Mouse (Mus musculus) CH12.LX (cell line): ENCODE data around the gene Perm1.

Experiments used
- CTCF ChIP-seq, 2 experiments: IDR thresholded peaks in 1 of 2; conservative IDR thresholded peaks in 1 of 2; 2 replicates each; pipeline ENCODE4 v1.5.1; 2011 to 2012; ENCODE audit warnings: low read depth in 2 of 2, low read length in 2 of 2, improper control_type of control experiment in 1 of 2, inconsistent platforms in 1 of 2, mild to moderate bottlenecking in 1 of 2, moderate library complexity in 1 of 2
- GABPA ChIP-seq: IDR thresholded peaks from 2 replicates; pipeline ENCODE4 v1.6.1; 2012; ENCODE audit warnings: low read depth, low read length, improper control_type of control experiment, inconsistent platforms; ENCODE audit not compliant: insufficient replicate concordance
- MAX ChIP-seq: IDR thresholded peaks from 2 replicates; pipeline ENCODE4 v1.6.1; 2011; ENCODE audit warnings: low read length, improper control_type of control experiment
- POLR2A ChIP-seq: IDR thresholded peaks from 2 replicates; pipeline ENCODE4 v1.6.1; 2011; ENCODE audit warnings: low read depth, mild to moderate bottlenecking, improper control_type of control experiment, low read length
- USF1 ChIP-seq: IDR thresholded peaks from 2 replicates; pipeline ENCODE4 v1.6.1; 2014; ENCODE audit warnings: low read depth, mild to moderate bottlenecking, inconsistent platforms, low read length, improper control_type of control experiment
- ZKSCAN1 ChIP-seq: IDR thresholded peaks from 2 replicates; pipeline ENCODE4 v1.6.1; 2012; ENCODE audit warnings: low read depth, inconsistent platforms, low read length, improper control_type of control experiment, borderline replicate concordance

DNA sequence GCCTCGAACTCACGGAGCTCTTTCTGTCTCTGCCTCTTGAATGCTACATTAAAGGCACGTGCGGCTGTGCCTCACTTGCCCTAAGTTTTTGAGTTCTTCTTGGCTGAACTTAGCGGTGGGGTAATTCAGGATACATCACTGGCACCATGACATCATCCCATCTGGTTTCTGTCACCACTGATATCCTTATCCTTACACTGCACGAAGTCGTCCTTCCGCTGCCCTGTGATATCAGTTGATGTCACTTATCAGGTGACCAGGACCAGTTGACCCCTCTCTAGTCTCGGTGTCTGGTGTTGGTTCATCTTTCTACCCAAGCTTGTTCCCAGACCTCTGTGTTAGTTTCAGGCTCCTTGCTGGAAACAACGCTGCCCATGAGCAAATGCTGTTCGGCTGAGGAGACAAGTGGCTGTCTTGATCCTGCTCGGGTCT, 13.2 kb upstream of the Perm1 start:
- TF ChIP-seq POLR2A (no peak), CTCF (conservative IDR thresholded peaks at IDR 0.05 in 1 of 2, IDR thresholded peaks at IDR 0.05 in 1 of 2; ENCODE audit: low read depth in 2 of 2, low read length in 2 of 2) (no peak), GABPA (no peak), USF1 (no peak), ZKSCAN1 (no peak), MAX (no peak)
